Mouse (Mus musculus): ENCODE results near the gene Ccnd2. TPM values are rescaled to one million over a fixed set of nuclear protein-coding genes. Genes with fewer than 3 reads are reported as not detected.

Gene Ccnd2
- total RNA-seq, 2 experiments from 2014 or later, result 4.1 to 314 TPM

DNA sequence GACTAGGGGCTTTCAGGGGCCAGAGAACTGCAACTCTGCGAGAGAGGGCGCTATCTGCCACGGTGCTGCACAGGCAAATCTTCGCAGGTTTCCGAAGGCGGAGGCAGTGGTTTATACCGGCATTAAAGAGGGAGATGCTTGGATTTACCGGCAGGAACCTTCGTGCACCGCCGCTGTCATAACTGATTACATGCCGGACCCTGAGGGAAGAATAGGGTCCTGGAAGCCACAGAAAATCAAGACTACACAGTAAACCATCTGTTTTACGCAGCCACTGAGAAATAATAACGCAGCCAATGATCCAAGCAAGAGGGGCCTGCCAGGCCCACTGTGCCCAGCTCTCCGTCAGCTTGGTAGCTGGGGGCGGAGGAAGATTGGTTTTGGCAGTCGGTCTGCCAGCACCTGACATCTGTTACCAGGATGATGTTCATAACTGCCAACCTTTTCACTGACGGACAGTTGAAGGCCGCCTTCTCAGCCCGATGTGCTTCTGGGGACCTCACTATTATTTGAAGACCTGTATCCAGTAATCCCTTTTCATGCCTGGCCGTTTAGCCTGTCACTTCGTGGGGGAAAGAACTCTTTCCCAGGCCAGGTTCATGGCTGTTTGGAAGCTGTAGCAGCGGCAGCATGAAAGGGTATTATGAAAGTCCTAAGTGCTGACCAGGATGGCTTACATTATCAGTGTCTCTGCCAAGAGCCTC, 37.1 kb downstream of the Ccnd2 start:
- ATAC-seq (replicated peaks; ENCODE audit: low FRiP score, poor library complexity, severe bottlenecking), result no peak

DNA sequence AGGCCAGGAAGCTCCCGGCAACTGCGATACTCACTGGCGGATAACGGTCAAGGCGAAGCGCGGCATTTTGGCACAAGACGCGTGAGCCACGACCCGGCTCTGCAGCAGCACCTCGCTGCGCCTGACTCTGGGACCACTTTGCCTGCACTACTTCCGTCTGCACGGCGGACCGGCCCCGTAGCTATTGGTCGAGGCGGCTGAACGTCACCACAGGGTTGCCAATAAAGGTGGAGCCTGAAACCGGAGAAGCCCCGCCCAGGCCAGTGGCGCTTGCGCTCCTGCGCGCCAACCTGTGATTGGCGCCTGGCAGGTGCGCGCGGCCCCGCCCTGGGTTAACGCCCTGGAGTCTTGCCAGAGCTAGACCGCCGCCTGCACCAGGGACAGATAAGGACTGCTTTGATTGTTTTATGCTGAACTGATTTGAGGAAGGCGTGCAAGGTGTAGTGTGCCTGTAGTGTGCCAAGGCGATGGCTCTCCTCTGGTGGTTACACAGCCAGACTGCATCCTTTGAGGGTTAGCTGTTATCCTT, 42.5 kb downstream of the Ccnd2 start, which contains the start of gene Tigar:
Gene Tigar (minus strand): TSS at position 156 of the 529 bp plus-strand sequence.
- 0 out of 2 replicates have a peak, but pooled peaks have one; percentile 42 for ATAC-seq (replicated peaks; ENCODE audit: low FRiP score, poor library complexity, severe bottlenecking)

DNA sequence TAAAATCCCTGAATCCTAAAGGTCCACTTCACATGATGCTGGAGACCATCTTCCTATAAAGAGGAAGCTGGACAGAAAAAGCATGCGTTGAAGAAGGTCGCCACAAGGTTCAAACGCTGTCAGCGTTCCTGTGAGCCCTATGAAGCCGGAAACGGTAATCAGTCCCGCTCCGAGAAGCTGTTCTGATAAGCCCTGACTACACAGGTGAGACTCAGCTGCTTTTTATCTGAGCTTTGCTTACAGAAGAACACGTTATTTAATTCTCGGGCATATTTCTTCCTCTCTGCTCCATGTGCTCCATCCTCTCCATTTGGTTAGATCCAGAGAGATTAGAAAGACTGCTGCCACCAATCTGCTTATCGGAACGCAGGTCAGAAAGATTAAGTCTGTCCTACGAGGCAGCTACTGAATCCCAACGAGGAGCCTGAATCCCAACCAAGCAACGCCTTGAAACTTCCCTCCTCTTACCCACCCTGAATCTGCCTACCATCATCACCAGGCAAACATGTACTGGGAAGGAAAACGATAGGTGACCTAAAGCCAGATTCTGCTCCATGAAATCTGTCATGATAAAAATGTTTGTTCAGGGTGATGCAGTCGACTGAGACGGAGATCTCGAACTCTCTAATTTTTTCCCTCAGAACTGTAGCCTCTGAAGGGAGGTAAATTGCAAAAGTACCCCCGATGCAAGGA, 43.5 kb downstream of the Ccnd2 start:
- no peak for ATAC-seq (replicated peaks; ENCODE audit: low FRiP score, poor library complexity, severe bottlenecking)

DNA sequence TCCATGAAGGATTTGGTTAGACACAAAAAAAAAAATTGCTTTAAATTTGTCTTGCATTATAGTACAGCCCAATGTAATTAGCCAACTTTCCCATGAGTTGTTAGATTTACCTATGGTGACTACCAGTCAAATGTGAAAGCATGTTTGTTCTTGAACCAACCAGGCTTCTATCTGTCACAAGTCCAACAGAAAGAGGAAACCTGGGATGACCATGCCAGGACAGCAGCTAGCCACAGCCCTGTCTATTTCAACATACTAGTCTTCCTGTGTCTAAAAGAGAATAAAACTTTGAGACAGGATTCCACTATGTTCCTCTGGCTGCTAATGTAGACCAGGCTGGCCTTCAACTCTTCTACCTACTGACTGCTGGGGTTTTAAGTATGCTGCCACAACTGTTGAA, 44.6 kb downstream of the Ccnd2 start:
- no peak for ATAC-seq (replicated peaks; ENCODE audit: low FRiP score, poor library complexity, severe bottlenecking)

DNA sequence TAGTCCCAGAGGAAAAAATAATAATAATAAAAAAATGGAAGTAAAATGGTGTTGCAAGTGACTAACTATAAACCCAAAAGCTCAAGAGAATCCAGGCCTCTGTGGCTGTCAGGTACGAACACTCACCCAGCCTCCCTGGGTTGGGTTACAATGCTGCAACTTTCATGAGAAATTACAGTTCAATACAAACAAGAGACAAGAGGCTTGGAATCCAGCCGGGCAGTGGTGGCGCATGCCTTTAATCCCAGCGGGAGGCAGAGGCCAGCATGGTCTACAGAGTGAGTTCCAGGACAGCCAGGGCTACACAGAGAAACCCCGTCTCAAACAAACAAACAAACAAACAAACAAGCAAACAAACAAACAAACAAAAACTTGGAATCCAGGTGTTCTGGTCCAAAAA, 45.3 kb downstream of the Ccnd2 start:
- no peak for ATAC-seq (replicated peaks; ENCODE audit: low FRiP score, poor library complexity, severe bottlenecking)

DNA sequence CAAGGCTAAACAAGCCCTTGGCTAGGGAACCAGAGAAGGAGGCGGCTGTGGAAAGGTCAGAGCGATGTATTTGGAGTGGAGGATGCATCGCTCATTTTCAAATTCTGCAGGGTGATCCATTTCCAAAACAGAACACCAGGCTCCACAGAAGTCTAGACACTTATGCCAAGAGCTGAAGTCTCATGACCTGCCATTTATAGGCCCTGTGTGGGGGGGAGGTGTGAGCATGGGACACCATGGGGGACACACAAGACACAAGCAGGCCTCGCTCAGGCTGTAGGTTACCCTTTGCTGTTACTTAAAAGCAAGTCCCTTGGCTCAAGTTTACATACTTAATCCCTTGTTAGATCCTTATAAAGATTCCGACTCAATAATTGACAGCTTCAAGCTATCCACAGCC, 45.8 kb downstream of the Ccnd2 start:
- ATAC-seq (replicated peaks; ENCODE audit: low FRiP score, poor library complexity, severe bottlenecking), result no peak

DNA sequence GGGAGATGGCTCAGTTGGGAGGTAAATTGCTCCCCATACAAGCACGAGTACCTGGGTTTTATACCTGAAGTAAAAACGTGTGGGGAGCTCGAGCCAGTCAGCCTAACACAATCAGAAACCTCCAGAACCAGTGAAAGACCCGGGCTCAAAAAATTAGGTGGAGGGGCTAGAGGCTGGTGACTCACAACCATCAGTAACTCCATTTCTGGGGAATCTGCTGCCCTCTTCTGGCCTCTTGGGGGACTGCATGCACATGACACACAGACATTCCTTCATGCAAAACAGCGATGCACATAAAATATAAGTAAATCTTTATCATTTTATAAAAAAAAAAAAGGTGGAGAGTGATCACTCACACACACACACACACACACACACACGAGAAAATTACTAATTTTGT, 46.9 kb downstream of the Ccnd2 start:
- 0 out of 2 replicates have a peak, but pooled peaks have one; percentile 60 for ATAC-seq (replicated peaks; ENCODE audit: low FRiP score, poor library complexity, severe bottlenecking)

DNA sequence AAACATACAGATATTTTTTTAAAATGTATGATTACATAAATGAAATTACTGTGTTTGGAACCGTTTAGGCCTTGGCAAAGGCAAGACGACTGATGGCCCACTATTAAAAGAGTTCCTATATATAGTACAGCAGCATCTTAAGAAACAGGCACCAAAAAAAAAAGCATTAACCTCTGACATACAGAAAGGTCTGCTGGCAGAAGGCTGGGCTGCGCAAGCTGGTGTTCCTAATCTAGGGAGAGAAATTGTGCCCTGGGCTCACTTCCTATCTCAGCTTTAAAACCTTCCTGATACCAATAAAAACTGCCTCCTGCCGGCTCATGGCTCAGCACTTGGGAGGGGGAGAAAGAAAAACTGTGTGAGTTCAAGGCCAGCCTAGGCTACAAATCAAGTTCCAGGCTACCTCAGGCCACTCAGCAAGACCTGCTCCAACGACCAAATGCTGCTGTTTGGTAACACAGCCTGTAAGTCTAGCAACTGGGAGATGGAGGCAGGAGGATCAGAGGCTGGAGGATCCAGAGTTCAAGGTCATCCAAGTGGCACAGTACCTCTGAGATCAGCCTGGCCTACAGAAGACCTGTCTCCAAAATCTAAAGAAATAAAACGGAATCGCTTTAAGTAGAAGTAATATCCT, 47.5 kb downstream of the Ccnd2 start:
- no peak for ATAC-seq (replicated peaks; ENCODE audit: low FRiP score, poor library complexity, severe bottlenecking)

DNA sequence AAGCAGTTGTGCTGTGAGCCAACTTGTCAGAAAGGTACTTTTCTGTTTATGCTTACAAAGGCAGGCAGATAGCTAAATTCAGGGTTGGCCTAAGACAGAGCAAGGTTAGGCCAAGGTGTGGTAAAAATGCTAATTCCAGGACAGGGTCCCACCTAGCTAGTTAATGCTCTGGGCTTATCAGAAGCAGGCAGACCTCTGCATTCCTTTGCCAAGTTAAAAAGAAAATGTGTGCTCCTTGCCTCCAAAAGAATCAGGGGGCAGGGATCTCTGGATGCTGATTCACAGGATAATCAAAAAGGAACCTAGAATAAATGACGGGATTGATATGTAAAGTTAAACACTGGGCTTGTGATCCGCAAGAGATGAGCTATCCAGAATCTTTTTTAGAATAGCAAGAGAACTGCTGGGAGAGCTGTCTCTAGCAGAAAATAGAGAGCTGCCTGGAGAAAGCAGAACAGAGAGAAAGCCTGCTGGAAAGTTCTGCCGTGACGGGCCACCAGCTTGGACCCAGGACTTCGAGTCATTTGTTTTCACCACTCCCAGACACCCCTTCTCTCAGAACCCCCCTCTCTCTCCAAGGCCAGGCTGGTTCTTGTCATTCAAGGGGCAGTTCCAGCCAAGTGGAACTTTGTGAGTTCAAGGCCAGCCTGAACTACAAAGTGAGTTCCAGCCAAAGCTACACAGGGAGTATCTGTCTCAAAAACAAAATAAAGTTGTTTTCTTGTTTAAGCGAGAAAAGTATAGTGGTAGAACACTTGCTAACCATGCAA, 48.3 kb downstream of the Ccnd2 start:
- ATAC-seq (replicated peaks; ENCODE audit: low FRiP score, poor library complexity, severe bottlenecking), result no peak

DNA sequence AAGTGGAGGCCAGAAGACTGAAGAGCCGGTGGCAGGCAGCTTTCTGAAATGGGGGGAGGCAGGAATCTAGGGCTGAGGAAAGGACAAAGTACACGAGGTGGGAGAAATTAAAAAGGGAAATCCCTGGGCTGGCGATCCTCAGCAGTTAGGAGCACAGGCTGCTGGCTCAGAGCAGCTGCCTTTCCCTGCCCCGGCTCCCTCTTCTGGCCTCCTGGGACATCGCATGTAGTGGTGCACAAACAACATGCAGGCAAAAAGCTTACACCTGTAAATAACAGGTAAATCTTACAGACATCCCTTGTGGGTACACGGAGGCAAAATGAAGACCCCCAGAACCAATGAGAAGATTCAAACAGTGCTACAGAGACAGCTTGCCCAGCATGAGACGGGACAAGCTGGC, 57.4 kb downstream of the Ccnd2 start:
- no peak for ATAC-seq (replicated peaks; ENCODE audit: low FRiP score, poor library complexity, severe bottlenecking)

DNA sequence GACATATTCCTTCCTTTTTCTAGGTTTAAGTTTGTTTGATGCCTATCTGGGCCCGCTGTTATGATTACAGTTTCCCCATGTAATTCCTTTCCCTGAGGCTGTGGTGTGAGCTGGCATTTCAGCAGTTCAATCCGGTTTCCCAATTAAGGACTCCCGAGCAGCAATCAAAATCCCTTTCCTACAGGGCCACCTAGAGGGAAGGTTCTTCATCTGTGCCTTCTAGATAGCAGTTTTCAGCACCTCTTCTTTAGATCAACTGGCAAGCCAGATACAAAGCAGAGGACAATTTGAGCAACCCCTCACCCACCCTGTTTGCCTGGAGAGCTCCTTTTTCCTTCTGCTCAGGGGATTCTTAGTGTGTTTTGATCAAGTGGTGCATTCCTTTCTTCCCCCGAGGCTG, 65.3 kb downstream of the Ccnd2 start:
- no peak for ATAC-seq (replicated peaks; ENCODE audit: low FRiP score, poor library complexity, severe bottlenecking)

DNA sequence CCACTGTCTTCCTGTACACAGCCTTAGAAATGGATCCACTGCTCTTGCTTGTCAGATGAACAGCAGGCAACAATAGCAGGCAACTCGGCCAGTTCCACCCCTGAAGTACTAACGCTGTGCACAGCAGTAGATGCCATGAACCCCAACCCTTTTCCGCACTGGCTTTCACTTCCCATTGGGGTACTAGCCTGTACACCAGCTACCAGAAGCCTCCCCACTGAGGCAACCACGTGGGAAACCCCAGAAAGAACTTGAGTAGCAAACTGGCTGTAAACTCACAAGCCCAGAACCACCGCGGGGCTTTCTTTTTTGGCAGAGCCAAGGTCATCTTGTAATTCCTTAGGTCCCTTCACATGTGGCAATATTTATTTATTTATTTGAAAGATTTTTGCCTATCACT, 70.2 kb downstream of the Ccnd2 start:
- no peak for ATAC-seq (replicated peaks; ENCODE audit: low FRiP score, poor library complexity, severe bottlenecking)

DNA sequence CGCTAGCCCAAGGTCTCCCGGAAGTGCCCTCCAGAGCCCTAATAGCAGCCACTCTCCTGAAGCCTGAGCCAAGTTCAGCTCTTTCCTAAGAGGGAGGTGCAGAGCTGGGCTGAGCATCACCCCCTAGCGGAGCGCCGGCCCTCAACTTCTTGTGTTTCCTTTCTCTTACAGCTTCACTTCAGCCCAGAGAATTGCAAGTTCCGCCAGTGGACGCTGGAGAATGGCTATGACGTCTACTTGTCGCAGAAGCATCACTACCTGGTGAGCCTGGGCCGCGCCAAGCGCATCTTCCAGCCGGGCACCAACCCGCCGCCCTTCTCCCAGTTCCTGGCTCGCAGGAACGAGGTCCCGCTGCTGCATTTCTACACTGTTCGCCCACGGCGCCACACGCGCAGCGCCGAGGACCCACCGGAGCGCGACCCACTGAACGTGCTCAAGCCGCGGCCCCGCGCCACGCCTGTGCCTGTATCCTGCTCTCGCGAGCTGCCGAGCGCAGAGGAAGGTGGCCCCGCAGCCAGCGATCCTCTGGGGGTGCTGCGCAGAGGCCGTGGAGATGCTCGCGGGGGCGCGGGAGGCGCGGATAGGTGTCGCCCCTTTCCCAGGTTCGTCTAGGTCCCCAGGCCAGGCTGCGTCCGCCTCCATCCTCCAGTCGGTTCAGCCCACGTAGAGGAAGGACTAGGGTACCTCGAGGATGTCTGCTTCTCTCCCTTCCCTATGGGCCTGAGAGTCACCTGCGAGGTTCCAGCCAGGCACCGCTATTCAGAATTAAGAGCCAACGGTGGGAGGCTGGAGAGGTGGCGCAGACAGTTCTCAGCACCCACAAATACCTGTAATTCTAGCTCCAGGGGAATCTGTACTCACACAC, 71.9 kb downstream of the Ccnd2 start:
- ATAC-seq (replicated peaks; ENCODE audit: low FRiP score, poor library complexity, severe bottlenecking), result no peak

Other genes with a start within 250 kb of the Ccnd2 start
- not detected in 2 replicates for gene Dyrk4, start 230.4 kb downstream of the Ccnd2 start, total RNA-seq (2015; ENCODE audit: low replicate concordance)
- 0.60 TPM in 1 of 2 replicates, not detected in the other for gene Dyrk4, start 230.4 kb downstream of the Ccnd2 start, total RNA-seq (2017; ENCODE audit: low replicate concordance)
- 18.0 and 20.4 TPM in 2 replicates for gene Rad51ap1, start 212.6 kb downstream of the Ccnd2 start, total RNA-seq (2015; ENCODE audit: low replicate concordance)
- gene Rad51ap1, start 212.6 kb downstream of the Ccnd2 start, total RNA-seq (2017; ENCODE audit: low replicate concordance), result 85.9 and 165 TPM in 2 replicates
- gene D6Wsu163e, start 212.2 kb downstream of the Ccnd2 start, total RNA-seq (2015; ENCODE audit: low replicate concordance), result 17.1 and 27.9 TPM in 2 replicates
- 22.6 and 29.5 TPM in 2 replicates for gene D6Wsu163e, start 212.2 kb downstream of the Ccnd2 start, total RNA-seq (2017; ENCODE audit: low replicate concordance)
- gene Fgf6, start 136.6 kb downstream of the Ccnd2 start, total RNA-seq (2015; ENCODE audit: low replicate concordance), result not detected in 2 replicates
- not detected in 2 replicates for gene Fgf6, start 136.6 kb downstream of the Ccnd2 start, total RNA-seq (2017; ENCODE audit: low replicate concordance)
- gene Fgf23, start 79.3 kb downstream of the Ccnd2 start, total RNA-seq (2015; ENCODE audit: low replicate concordance), result not detected in 2 replicates
- 0.77 TPM in 1 of 2 replicates, not detected in the other for gene Fgf23, start 79.3 kb downstream of the Ccnd2 start, total RNA-seq (2017; ENCODE audit: low replicate concordance)
- gene Tigar, start 42.6 kb downstream of the Ccnd2 start, total RNA-seq (2015; ENCODE audit: low replicate concordance), result 0.96 and 1.3 TPM in 2 replicates
- gene Tigar, start 42.6 kb downstream of the Ccnd2 start, total RNA-seq (2017; ENCODE audit: low replicate concordance), result 1.6 and 1.8 TPM in 2 replicates

Data from erythroblast, adult 5-6 weeks (primary cell).